Mouse (Mus musculus) ZHBTc4 (cell line): ENCODE measurements at regions not wholly inside any gene's neighbourhood (a gene's known extent, or its start where the extent isn't known, plus 50 kb on each side); places are given as distances from the start of the nearest gene placed in this dataset.
A peak's percentile ranks its signal among the peaks of the same experiment; 100 is the strongest.

Experiments used
- DNase-seq: peaks from one replicate; pipeline ENCODE4 v3.0.0-alpha.2; 2011; ENCODE audit warnings: low read depth, low spot score

DNA sequence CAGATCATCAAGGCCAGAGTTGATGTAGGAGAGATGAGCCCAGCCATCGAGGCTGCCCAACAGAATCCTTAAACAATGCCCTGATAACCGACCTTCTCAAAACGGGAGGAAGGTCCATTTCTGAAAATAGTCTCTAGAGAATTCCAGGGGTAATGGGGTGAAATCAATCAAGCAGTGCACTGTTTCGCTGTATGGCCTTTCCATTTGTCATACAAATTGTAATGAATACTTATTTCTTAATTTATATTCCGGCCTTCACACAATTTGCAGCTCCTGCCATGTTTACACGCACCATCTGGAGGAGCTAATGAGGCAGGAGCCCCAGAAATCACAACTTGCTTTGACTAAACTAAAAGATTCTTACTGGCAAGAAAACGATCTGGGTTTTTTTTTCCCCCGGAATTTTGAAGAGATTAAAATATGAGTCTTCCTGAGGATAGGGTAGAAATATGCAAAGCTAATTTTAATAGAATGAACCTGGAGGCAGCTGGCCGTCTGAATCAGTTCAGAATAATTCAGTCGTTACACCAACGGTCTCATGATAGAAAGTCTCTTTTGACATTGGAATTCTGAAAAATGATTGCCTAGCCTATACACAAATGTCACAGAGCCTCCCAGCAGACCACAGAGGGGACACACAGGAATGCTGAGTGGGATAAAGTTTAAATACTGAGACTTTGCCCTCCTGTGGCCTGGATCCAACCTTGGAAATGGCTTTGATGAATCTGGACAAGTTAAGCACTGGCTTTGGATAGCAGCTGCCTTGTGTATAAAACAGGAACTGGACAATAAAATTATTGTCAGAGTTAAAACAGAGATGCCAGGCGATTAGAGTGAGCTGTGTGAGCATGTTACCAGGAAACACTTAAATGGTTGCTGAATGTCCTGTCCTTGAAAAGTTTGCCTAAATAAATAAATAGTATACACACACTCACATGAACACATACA, 115.0 kb upstream of the Frem1 start:
- no peak for DNase-seq

GRCm38 (mm10) chr4:83146740-83147139, 94.6 kb upstream of the Frem1 start:
- DNase-seq, result no peak

GRCm38 (mm10) chr4:83145738-83146217, 93.6 kb upstream of the Frem1 start:
- no peak for DNase-seq

GRCm38 (mm10) chr4:83144781-83145517, 92.8 kb upstream of the Frem1 start:
- DNase-seq, result no peak

DNA sequence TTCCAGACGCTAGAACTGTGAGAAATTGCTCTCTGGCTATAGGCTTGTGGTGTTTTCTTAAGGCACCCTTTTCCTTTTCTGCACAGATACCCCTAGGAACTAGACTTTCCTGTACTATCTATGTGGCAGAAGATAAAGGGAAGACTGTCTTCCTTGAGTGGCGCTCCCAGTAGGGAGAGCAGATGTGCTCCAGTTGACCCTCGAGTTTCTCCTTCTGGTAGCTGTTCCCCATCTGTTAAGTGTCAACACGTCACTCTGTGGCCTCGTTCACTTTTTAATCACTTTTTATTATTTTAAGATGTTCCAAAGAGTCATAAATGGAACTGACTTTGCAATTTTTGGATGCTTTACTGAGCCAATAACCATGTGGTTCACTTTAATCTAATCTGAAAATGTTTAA, 89.6 kb upstream of the Frem1 start:
- DNase-seq, result no peak

DNA sequence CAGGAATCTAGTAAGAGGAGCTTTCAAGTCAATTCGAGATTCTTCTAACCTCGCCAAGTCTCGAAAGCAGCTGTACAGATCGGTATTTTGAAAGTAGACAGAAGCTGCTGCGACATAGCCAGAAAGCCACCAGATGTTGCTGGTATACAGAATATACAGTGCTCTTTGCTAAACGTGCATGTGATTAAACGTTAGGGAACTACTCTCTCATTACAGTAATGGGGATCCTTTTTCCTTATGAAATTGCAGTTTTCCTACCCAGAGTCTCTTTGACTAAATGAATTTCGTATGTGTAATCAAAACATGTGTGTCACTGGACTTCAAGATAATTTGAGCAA, 70.5 kb upstream of the Frem1 start:
- no peak for DNase-seq

GRCm38 (mm10) chr4:83122003-83122667, 70.0 kb upstream of the Frem1 start:
- DNase-seq, result no peak

DNA sequence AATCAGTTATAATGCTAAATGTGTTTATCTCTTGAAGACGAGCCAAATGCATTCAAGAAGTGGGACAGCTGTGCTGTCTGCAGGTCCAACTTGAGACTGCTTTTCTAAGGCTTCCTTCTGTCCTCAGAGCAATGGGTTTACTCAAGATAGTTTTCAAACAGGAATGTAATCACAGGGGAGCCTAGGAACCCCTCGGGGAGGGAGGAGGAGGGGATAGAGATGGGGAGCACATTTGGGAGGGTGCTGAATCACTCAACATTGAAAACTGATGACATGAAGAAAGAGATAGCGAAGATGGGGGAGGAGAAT, 56.5 kb upstream of the Frem1 start:
- peak; percentile 6 for DNase-seq

- peak; percentile 19 for DNase-seq
Measured at GRCm38 (mm10) chr4:83107958-83108658, 56.0 kb upstream of the Frem1 start.

- DNase-seq, result no peak
Measured at GRCm38 (mm10) chr4:83107161-83107560, 55.0 kb upstream of the Frem1 start.

GRCm38 (mm10) chr4:83104045-83104681, 52.0 kb upstream of the Frem1 start:
- DNase-seq, result no peak

DNA sequence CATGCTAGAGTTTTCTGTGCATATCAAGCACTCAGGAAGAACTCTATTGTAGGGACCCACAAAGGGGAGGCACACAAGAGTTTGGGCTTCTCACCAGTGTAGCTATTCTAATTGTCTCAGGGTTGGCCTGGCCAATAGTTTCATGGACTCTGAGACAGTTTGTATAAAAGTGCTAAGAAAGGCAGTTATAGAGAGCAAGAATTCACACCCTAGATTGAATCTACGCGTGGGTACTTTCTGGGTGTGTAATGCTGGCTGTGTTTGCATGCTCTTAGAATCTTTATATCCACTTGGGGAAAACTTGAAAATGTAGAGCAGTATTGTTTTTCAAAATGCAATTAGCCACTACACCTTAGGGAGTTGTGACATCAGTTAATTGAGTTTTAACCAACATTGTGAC, 50.8 kb upstream of the Frem1 start:
- DNase-seq, result no peak

DNA sequence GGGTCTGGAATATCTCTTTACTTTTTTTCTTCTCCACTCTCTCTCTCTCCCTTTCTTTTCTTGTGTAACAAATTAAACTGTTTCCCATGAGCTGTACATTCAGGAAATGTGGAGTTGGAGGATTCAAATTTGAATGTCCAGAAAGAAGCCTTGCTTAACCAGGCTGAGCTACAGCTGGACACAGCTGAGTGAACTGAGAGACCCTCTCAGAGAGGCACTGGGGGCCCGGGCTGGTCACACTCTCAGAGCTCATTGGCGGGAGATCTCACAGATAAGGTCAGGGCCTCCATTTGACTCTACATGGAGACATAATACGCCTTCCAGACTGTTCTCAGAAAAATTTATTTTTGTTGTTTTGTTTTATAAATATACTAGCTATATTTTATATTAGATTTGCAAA, 49.9 kb upstream of the Frem1 start:
- no peak for DNase-seq
